Mouse (Mus musculus): Measurements from ENCODE around the gene Gpr18. TPM values are rescaled to one million over a fixed set of nuclear protein-coding genes. Genes with fewer than 3 reads are reported as not detected.

Gene Gpr18
- polyA plus RNA-seq, 1 experiment from 2014 or later, result not detected

GRCm38 (mm10) chr14:121959538-121959980 is 44.0 kb upstream of the Gpr18 start:
- no peak for DNase-seq (ENCODE audit: low spot score)
- 89% methylated on average over 3 of the region's 3 CpGs for WGBS
- Histone ChIP-seq H3K9me3 (ENCODE audit: control insufficient read depth, low read length) (no peaks in the 10 kb centered on the region), H3K4me3 (replicated peaks; ENCODE audit: low read length) (no peak overlapping the region), H3K9ac (no peak overlapping the region), H3K27me3 (ENCODE audit: control insufficient read depth, insufficient read depth, low read length) (no peaks in the 10 kb centered on the region), H3K36me3 (replicated peaks; ENCODE audit: control insufficient read depth, insufficient read depth) (no peaks in the 10 kb centered on the region), H3K4me1 (replicated peaks; ENCODE audit: control insufficient read depth, insufficient read depth, low read length) (no peaks in the 10 kb centered on the region), H3K27ac (no peak overlapping the region), H3K4me2 (replicated peaks) (no peak overlapping the region)
- no peak for ATAC-seq (ENCODE audit: low FRiP score)

GRCm38 (mm10) chr14:121958751-121959537 is 43.4 kb upstream of the Gpr18 start:
- Histone ChIP-seq H3K4me3 (replicated peaks; ENCODE audit: low read length) (no peak overlapping the region), H3K9ac (no peak overlapping the region), H3K4me1 (replicated peaks; ENCODE audit: control insufficient read depth, insufficient read depth, low read length) (no peaks in the 10 kb centered on the region), H3K36me3 (replicated peaks; ENCODE audit: control insufficient read depth, insufficient read depth) (no peaks in the 10 kb centered on the region), H3K27ac (no peak overlapping the region), H3K27me3 (ENCODE audit: control insufficient read depth, insufficient read depth, low read length) (no peaks in the 10 kb centered on the region), H3K9me3 (ENCODE audit: control insufficient read depth, low read length) (no peaks in the 10 kb centered on the region), H3K4me2 (replicated peaks) (no peak overlapping the region)
- 86% methylated on average over 10 of the region's 10 CpGs for WGBS
- no peak for DNase-seq (ENCODE audit: low spot score)
- no peak for ATAC-seq (ENCODE audit: low FRiP score)

DNA sequence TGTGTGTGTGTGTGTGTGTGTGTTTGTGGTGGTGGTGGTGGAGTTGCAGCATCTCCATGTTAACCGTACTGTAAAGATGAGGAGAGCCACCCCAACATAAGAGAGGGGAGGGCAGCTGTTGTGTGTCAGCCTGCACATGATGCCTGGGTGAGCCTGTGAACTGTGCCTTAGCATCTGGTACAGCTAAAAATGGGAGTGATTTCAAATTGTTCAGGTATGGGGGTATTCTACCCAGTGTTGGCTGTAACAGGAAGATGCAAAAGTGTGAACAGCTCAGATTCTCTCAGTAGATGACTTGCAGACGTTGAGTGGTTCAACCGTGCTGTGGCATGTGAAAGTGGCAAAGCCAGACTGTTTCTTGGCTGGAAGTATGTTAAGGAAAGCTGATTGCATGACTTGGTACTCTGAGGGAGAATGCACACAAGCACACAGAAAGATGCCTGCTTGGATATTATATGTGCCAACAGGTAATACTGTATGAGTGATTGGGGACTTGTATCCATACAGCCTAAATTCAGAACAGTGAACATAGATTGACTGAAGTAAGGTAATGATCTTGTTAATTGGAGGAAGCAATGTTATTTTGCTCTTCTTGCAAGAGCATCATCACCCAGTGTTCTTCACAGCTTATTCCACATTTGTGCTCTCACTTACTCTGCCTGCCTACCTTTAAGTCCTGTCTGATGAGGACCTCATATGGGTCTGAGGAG is 42.6 kb upstream of the Gpr18 start:
- H3K9ac ChIP-seq, result no peak overlapping the region
- H3K4me3 ChIP-seq (replicated peaks; ENCODE audit: low read length), result no peak overlapping the region
- DNase-seq (ENCODE audit: low spot score), result no peak
- H3K36me3 ChIP-seq (replicated peaks; ENCODE audit: control insufficient read depth, insufficient read depth), result no peaks in the 10 kb centered on the region
- no peak overlapping the region for H3K27ac ChIP-seq
- H3K4me2 ChIP-seq (replicated peaks), result no peak overlapping the region
- 96% methylated on average over 3 of the region's 3 CpGs for WGBS
- H3K27me3 ChIP-seq (ENCODE audit: control insufficient read depth, insufficient read depth, low read length), result no peaks in the 10 kb centered on the region
- H3K4me1 ChIP-seq (replicated peaks; ENCODE audit: control insufficient read depth, insufficient read depth, low read length), result no peaks in the 10 kb centered on the region
- ATAC-seq (ENCODE audit: low FRiP score), result no peak
- H3K9me3 ChIP-seq (ENCODE audit: control insufficient read depth, low read length), result no peaks in the 10 kb centered on the region

DNA sequence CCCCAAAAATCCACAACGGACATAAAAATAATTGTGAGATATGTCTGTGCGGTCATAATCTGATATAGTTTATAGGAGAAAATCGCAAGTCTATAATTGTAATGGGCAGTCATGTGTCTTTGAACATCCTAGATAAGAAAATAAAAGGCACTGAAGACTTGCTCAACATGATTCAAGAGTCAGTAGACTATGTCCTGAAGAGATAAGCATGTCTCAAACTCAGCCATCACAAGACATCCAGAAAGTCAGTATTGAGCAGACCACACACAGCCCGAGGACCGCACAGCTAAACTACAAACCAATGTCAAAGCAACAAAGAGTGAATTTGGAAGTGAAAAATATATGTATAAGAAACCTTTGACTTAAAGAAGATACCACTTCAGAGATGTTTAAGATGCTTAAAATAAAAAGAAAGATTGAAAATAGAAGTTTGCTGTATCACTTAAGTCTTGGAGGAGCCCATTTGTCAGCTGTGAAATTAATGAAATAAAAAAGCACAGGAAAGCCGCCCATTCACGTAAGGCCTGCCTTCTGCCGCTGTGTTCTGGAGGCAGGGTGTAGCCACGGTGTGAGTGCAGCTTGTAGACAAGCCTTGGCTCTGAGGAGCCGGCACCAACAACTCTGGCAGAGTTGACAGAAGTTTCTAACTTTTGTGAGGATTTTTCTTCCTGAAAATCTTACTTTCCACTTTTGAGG is 41.7 kb upstream of the Gpr18 start:
- Histone ChIP-seq H3K4me1 (replicated peaks; ENCODE audit: control insufficient read depth, insufficient read depth, low read length) (no peaks in the 10 kb centered on the region), H3K27me3 (ENCODE audit: control insufficient read depth, insufficient read depth, low read length) (no peaks in the 10 kb centered on the region), H3K27ac (no peak overlapping the region), H3K36me3 (replicated peaks; ENCODE audit: control insufficient read depth, insufficient read depth) (no peaks in the 10 kb centered on the region), H3K4me2 (replicated peaks) (no peak overlapping the region), H3K9me3 (ENCODE audit: control insufficient read depth, low read length) (no peaks in the 10 kb centered on the region), H3K9ac (no peak overlapping the region), H3K4me3 (replicated peaks; ENCODE audit: low read length) (no peak overlapping the region)
- ATAC-seq (ENCODE audit: low FRiP score) (no peak), DNase-seq (ENCODE audit: low spot score) (no peak)
- WGBS, result 94% methylated on average over 10 of the region's 10 CpGs

DNA sequence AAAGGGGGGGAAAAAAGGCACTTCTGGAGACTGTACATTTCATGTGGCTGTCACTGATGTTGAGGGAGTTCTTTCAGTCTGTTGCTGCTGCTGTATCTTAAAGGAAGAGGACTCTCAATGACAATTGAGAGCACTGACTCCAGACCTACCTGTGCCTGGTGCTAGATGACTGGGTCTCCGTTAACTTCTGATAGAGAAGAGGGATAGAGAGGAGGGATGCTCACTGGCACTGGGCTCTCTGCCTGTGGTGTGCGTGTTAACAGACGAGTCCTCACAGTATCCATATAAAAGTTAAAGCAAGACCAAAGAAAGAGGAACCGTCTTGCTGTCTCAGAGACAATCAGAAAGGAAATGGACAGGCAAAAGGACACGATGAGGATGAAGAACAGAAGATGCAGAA is 40.7 kb upstream of the Gpr18 start:
- Histone ChIP-seq H3K4me1 (replicated peaks; ENCODE audit: control insufficient read depth, insufficient read depth, low read length) (no peaks in the 10 kb centered on the region), H3K27me3 (ENCODE audit: control insufficient read depth, insufficient read depth, low read length) (no peaks in the 10 kb centered on the region), H3K9ac (no peak overlapping the region), H3K27ac (no peak overlapping the region), H3K4me3 (replicated peaks; ENCODE audit: low read length) (no peak overlapping the region), H3K4me2 (replicated peaks) (no peak overlapping the region), H3K36me3 (replicated peaks; ENCODE audit: control insufficient read depth, insufficient read depth) (no peaks in the 10 kb centered on the region), H3K9me3 (ENCODE audit: control insufficient read depth, low read length) (no peaks in the 10 kb centered on the region)
- ATAC-seq (ENCODE audit: low FRiP score), result no peak
- WGBS, result 93% methylated on average over 5 of the region's 5 CpGs
- no peak for DNase-seq (ENCODE audit: low spot score)

DNA sequence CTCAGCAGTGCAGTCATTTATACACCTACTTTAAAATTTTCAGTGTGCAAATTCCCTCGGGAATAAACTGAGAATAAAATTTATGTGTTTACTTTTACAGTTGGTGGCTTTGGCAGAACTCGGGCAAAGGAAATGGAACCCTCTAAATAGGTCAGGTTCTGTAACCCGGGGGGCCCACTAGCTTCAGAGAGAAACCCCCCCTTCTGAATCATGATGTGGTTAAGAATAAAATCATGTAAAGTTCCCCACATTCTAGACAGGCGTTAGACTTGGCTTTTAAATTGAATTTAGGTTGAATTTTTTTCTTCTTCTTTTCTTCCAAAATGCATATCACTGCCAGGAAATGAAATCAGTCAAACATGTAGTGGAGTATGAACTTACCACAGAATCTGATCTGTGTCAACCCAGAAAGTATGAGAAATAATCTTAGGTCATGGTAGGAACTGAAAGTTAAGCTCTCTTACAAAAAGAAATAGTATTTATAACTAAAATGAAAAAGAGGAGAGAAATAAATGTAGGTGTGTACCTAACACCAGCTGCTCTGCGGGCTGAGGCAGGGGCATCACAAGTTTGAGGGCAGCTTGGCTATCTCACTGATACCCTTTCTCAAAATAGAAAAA is 39.7 kb upstream of the Gpr18 start:
- Histone ChIP-seq H3K36me3 (replicated peaks; ENCODE audit: control insufficient read depth, insufficient read depth) (no peaks in the 10 kb centered on the region), H3K9me3 (ENCODE audit: control insufficient read depth, low read length) (no peaks in the 10 kb centered on the region), H3K4me1 (replicated peaks; ENCODE audit: control insufficient read depth, insufficient read depth, low read length) (no peaks in the 10 kb centered on the region), H3K27me3 (ENCODE audit: control insufficient read depth, insufficient read depth, low read length) (no peaks in the 10 kb centered on the region), H3K4me2 (replicated peaks) (no peak overlapping the region), H3K9ac (no peak overlapping the region), H3K27ac (no peak overlapping the region), H3K4me3 (replicated peaks; ENCODE audit: low read length) (no peak overlapping the region)
- no peak for DNase-seq (ENCODE audit: low spot score)
- ATAC-seq (ENCODE audit: low FRiP score), result no peak
- 84% methylated on average over 5 of the region's 5 CpGs for WGBS

DNA sequence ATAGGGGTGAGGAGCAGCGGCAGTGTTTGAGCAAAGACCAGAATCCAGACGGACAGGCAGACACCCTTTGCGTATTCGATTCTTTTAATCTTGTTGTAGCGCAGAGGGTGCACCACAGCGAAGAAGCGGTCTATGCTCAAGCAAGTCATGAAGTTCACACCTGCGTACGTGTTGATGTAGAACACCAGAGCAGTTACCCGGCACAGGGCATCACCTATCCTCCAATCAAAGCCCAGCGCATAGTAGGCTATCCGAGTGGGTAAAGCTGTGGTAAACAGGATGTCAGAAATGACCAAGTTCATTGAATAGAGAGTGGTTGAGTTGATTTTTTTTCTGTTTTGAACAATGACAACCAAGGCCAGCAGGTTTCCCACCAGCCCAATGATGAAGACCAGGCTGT is 39.0 kb upstream of the Gpr18 start:
- Histone ChIP-seq H3K27ac (no peak overlapping the region), H3K27me3 (ENCODE audit: control insufficient read depth, insufficient read depth, low read length) (no peaks in the 10 kb centered on the region), H3K4me1 (replicated peaks; ENCODE audit: control insufficient read depth, insufficient read depth, low read length) (no peaks in the 10 kb centered on the region), H3K4me2 (replicated peaks) (no peak overlapping the region), H3K9me3 (ENCODE audit: control insufficient read depth, low read length) (no peaks in the 10 kb centered on the region), H3K36me3 (replicated peaks; ENCODE audit: control insufficient read depth, insufficient read depth) (no peaks in the 10 kb centered on the region), H3K9ac (no peak overlapping the region), H3K4me3 (replicated peaks; ENCODE audit: low read length) (no peak overlapping the region)
- WGBS, result 97% methylated on average over 12 of the region's 12 CpGs
- no peak for ATAC-seq (ENCODE audit: low FRiP score)
- DNase-seq (ENCODE audit: low spot score), result no peak

DNA sequence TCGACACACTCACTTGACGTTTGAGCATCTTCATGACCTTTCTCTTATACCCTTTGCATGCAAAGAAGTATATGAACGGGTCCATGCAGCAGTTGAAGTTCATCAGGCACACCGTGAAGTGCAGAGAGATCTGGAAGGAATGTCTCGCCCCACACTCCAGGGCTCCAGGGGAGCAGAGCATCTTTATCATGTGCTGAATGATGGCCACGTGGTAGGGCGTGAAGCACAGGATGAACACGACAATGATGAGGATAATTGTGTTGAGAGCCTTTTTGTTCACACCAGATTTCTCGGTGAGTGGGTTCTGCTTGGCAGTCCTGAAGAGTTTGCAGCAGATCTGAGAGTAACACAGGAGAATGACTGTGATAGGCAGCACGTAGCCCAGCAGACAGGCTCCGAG is 38.5 kb upstream of the Gpr18 start:
- no peak for DNase-seq (ENCODE audit: low spot score)
- no peak overlapping the region for H3K9ac ChIP-seq
- no peak for ATAC-seq (ENCODE audit: low FRiP score)
- no peak overlapping the region for H3K27ac ChIP-seq
- WGBS, result 94% methylated on average over 11 of the region's 11 CpGs
- H3K4me1 ChIP-seq (replicated peaks; ENCODE audit: control insufficient read depth, insufficient read depth, low read length), result no peaks in the 10 kb centered on the region
- H3K36me3 ChIP-seq (replicated peaks; ENCODE audit: control insufficient read depth, insufficient read depth), result no peaks in the 10 kb centered on the region
- H3K4me3 ChIP-seq (replicated peaks; ENCODE audit: low read length), result no peak overlapping the region
- H3K27me3 ChIP-seq (ENCODE audit: control insufficient read depth, insufficient read depth, low read length), result no peaks in the 10 kb centered on the region
- H3K9me3 ChIP-seq (ENCODE audit: control insufficient read depth, low read length), result no peaks in the 10 kb centered on the region
- no peak overlapping the region for H3K4me2 ChIP-seq (replicated peaks)

GRCm38 (mm10) chr14:121952046-121952400 is 36.4 kb upstream of the Gpr18 start:
- H3K36me3 ChIP-seq (replicated peaks; ENCODE audit: control insufficient read depth, insufficient read depth), result no peaks in the 10 kb centered on the region
- no peak overlapping the region for H3K4me3 ChIP-seq (replicated peaks; ENCODE audit: low read length)
- 93% methylated on average over 5 of the region's 5 CpGs for WGBS
- no peak for ATAC-seq (ENCODE audit: low FRiP score)
- no peak overlapping the region for H3K9ac ChIP-seq
- no peaks in the 10 kb centered on the region for H3K4me1 ChIP-seq (replicated peaks; ENCODE audit: control insufficient read depth, insufficient read depth, low read length)
- DNase-seq (ENCODE audit: low spot score), result no peak
- no peaks in the 10 kb centered on the region for H3K9me3 ChIP-seq (ENCODE audit: control insufficient read depth, low read length)
- H3K4me2 ChIP-seq (replicated peaks), result no peak overlapping the region
- H3K27me3 ChIP-seq (ENCODE audit: control insufficient read depth, insufficient read depth, low read length), result no peaks in the 10 kb centered on the region
- no peak overlapping the region for H3K27ac ChIP-seq
